Mouse (Mus musculus) urinary bladder, postnatal 14 days (tissue): ENCODE measurements around the gene Fam83c.

ENCODE experiments used
- DNase-seq: peaks from one replicate; pipeline ENCODE4 v3.0.0; 2021; ENCODE audit warnings: low spot score

Gene Fam83c

GRCm38 (mm10) chr2:155794674-155795445 lies 39.8 kb downstream of the Fam83c start:
- DNase-seq, result no peak

DNA sequence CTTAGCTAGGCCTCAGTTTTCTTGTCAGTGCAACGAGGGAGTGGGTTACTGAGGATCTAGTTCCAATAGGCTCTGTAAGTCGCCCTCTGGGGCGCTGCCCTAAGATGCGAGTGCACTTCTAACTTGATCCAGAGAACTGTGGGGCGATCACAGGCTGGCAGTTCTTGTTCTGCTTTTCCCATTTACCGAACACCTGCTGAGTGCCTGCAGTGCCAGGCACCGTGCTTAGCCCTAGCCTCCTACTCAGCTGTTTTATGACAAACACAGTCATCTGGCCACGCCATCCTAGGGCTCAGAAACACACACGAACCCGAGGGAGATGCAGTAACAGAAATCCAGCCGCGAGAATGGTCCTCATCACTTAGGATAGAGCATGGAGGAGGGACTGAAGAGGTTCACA lies 41.8 kb downstream of the Fam83c start:
- no peak for DNase-seq

DNA sequence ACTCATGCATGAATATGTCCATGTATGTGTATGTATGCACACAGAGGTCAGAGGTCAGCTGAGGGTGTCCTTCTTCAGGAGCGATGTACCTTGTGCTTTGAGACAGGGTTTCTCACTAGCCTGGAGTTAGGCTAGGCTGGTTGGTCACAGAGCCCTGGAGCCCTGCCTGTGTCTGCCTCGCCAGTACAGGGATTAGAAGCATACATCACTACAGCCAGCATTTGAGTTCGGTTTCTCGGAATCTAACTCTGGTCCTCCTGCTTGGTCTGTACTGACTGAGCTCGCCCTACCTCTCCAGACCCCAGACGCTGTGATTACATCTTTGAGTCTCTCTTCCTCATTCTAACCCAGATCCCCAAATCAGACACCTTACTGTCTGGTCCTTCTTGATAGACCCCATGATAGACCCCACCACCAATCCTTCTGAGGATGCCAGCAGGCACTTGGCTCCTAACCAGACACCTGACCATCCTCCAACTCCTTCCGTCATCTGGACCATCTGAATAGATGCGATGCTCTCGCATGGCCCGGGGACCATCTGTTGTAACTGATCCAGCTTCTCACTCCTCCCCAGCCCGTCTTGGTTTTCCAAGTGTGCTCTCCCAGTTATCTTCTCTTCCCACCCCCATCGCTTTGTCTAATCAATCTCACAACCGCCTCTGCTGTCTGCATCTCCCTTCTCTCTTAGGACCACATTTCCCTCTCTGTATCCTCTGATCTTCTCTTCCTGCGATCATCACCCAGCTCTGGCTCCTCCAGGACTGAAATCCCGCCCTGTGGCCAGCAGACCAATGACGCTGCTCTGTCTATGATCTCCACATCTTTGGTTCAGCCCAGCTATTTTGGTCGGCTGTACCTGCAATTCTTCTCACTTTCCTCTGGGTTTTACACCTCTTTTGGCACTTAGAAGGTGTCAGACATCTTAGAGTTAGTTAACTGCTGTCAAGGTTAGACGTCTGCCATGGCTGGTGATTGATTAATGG lies 46.4 kb downstream of the Fam83c start:
- DNase-seq, result no peak

- no peak for DNase-seq
Observed at GRCm38 (mm10) chr2:155786905-155787304, 47.7 kb downstream of the Fam83c start.

DNA sequence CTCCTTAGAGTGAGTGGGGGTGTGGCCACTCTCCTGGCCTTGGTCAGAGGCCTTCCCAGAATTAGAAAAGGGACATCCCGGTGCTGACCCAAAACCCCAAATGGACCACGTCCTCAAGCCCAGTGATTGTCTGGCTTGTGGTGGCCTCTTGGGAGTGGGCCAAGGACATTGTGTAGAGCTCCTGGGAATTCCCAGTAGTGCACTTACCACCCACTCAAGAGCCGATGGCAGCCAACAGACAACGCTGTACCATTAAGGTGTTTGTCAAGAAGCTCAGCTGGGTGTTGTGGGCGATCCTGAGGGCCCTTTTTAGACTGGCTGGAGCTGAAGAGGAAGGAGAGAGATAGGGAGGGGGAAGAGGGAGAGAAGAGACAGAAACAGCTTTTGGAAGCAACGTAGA lies 50.1 kb downstream of the Fam83c start:
- DNase-seq, result no peak

DNA sequence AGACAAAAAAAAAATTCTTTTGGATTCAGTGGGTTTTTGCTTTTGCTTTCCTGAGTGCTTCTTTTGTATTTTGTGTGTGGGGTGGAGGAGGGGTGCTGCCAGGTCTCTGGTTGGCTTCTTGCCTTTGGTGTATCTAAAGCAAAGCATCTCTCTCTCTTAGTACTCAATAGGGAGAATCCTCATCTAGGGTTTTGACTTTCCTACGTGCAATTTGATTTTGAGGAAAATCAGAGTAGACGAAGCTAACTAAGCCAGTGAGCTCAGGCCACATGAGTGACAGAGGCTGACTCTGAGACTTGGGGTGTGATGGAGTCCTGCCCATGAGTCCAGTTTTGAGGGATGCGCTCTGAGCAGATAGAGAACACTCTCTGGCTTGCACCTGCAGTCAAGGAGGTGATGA lies 55.1 kb downstream of the Fam83c start:
- no peak for DNase-seq

DNA sequence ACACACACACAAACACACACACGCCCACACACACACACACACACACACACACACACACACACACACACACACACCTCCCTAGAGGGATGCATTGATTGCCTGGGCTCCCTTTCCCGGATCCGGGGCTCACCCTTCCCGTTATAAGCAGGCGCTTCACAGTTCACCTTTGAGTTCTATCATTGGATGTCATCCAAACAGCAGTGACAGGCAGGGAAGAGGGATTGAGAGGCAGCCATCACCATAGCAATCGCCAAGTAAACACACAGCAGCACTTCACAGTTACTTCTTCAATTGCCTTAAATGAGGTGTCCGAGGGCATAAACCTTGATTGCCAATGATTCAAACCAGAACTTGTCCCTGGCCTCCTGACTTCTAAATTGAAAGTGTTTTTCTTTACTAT lies 55.6 kb downstream of the Fam83c start:
- DNase-seq, result no peak

DNA sequence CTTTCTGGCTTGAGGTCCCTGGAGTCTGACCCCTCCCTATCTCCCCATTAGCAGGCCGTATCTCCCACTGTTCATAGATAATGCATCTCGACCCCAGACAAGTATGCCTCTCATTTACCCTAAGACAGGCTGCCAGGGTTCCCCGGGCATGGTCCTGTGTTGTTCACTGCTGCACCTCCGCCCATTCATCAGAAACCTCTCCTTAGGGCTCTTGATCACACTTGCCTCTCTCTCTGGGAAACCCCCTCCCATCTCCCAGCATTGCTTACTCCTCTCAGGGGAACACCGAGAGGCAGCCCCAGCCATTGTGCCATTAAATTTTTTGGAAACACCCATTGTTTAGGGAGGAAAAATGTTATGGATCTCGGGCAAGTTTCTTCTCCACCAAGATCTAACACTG lies 56.6 kb downstream of the Fam83c start:
- no peak for DNase-seq

- no peak for DNase-seq
Observed at GRCm38 (mm10) chr2:155777688-155777985, 57.0 kb downstream of the Fam83c start.
